Mouse (Mus musculus) CH12.LX (cell line): ENCODE measurements at regions not wholly inside any gene's neighbourhood (a gene's known extent, or its start where the extent isn't known, plus 50 kb on each side); places are given as distances from the start of the nearest gene placed in this dataset.

Experiments
- DNase-seq: peaks from one replicate; pipeline ENCODE4 v3.0.0-alpha.2; 2013; ENCODE audit errors: extremely low read depth
- H3K27ac ChIP-seq: 2 replicates; pipeline ENCODE4 v1.5.1; 2012; ENCODE audit warnings: low read depth, mild to moderate bottlenecking, control low read depth, moderate library complexity; ENCODE audit not compliant: insufficient read depth
- H3K27me3 ChIP-seq: replicated peaks from 2 replicates; pipeline ENCODE3; 2012; ENCODE audit warnings: inconsistent platforms
- H3K36me3 ChIP-seq, 2 experiments: replicated peaks in 1 of 2; 2 replicates each; pipeline versions ENCODE3 to v1.6.1; 2012; ENCODE audit warnings: inconsistent platforms in 1 of 2, low read length in 1 of 2, mild to moderate bottlenecking in 1 of 2, mixed read lengths in 1 of 2, moderate library complexity in 1 of 2; ENCODE audit not compliant: control insufficient read depth in 1 of 2, insufficient read depth in 1 of 2
- H3K4me1 ChIP-seq, 2 experiments: 2 replicates each; pipeline ENCODE4 v1.6.1; 2012; ENCODE audit warnings: inconsistent platforms in 1 of 2, moderate library complexity in 1 of 2; ENCODE audit not compliant: insufficient read depth in 2 of 2, control insufficient read depth in 1 of 2
- H3K4me2 ChIP-seq: 2 replicates; pipeline ENCODE4 v1.6.1; 2012; ENCODE audit warnings: low read depth, mild to moderate bottlenecking, control low read depth; ENCODE audit not compliant: poor library complexity, insufficient read depth, severe bottlenecking
- H3K4me3 ChIP-seq, 3 experiments: fragments of 150-350 bp in 1 of 3; sonication (generic) in 1 of 3; replicated peaks in 1 of 3; 2 replicates each; pipeline versions ENCODE3 to v1.5.1; 2011 to 2012; ENCODE audit warnings: low read depth in 2 of 3, low read length in 2 of 3, mild to moderate bottlenecking in 2 of 3, moderate library complexity in 2 of 3, control low read depth in 1 of 3, improper control_type of control experiment in 1 of 3, inconsistent platforms in 1 of 3, mixed read lengths in 1 of 3; ENCODE audit not compliant: poor library complexity in 1 of 3
- H3K79me2 ChIP-seq: replicated peaks from 2 replicates; pipeline ENCODE4 v1.6.1; 2012; ENCODE audit warnings: mild to moderate bottlenecking, moderate library complexity; ENCODE audit not compliant: control insufficient read depth, poor library complexity, insufficient read depth, severe bottlenecking; ENCODE audit errors: extremely low read depth
- H3K9ac ChIP-seq: 2 replicates; pipeline ENCODE4 v1.6.1; 2012; ENCODE audit warnings: low read depth, mild to moderate bottlenecking, control low read depth, moderate library complexity; ENCODE audit not compliant: insufficient read depth
- H3K9me3 ChIP-seq: replicated peaks from 2 replicates; pipeline ENCODE3; 2012; ENCODE audit warnings: low read length, inconsistent platforms, mixed read lengths
- BHLHE40 ChIP-seq: IDR thresholded peaks from 2 replicates; pipeline ENCODE4 v1.6.1; 2011; ENCODE audit warnings: mild to moderate bottlenecking, low read depth, low read length, improper control_type of control experiment
- CHD2 ChIP-seq: IDR thresholded peaks from 2 replicates; pipeline ENCODE4 v1.6.1; 2011; ENCODE audit warnings: low read length, improper control_type of control experiment
- CTCF ChIP-seq, 2 experiments: IDR thresholded peaks in 1 of 2; conservative IDR thresholded peaks in 1 of 2; 2 replicates each; pipeline ENCODE4 v1.5.1; 2011 to 2012; ENCODE audit warnings: low read depth in 2 of 2, low read length in 2 of 2, improper control_type of control experiment in 1 of 2, inconsistent platforms in 1 of 2, mild to moderate bottlenecking in 1 of 2, moderate library complexity in 1 of 2
- E2F4 ChIP-seq: IDR thresholded peaks from 2 replicates; pipeline ENCODE4 v1.6.1; 2011; ENCODE audit warnings: low read depth, low read length, improper control_type of control experiment; ENCODE audit not compliant: insufficient replicate concordance
- EP300 ChIP-seq: IDR thresholded peaks from 2 replicates; pipeline ENCODE4 v1.6.1; 2011; ENCODE audit warnings: low read length, improper control_type of control experiment
- GABPA ChIP-seq: IDR thresholded peaks from 2 replicates; pipeline ENCODE4 v1.6.1; 2012; ENCODE audit warnings: low read depth, low read length, improper control_type of control experiment, inconsistent platforms; ENCODE audit not compliant: insufficient replicate concordance
- HCFC1 ChIP-seq: IDR thresholded peaks from 2 replicates; pipeline ENCODE4 v1.6.1; 2012; ENCODE audit warnings: low read depth, mild to moderate bottlenecking, inconsistent platforms, low read length, improper control_type of control experiment
- IRF4 ChIP-seq: IDR thresholded peaks from 2 replicates; pipeline ENCODE4 v1.6.1; 2014; ENCODE audit warnings: low read depth, mild to moderate bottlenecking, inconsistent platforms, low read length, improper control_type of control experiment
- MAZ ChIP-seq: IDR thresholded peaks from 2 replicates; pipeline ENCODE4 v1.6.1; 2012; ENCODE audit warnings: low read depth, mild to moderate bottlenecking, inconsistent platforms, low read length, improper control_type of control experiment, moderate library complexity
- MEF2A ChIP-seq: IDR thresholded peaks from 2 replicates; pipeline ENCODE4 v1.6.1; 2014; ENCODE audit warnings: low read depth, mild to moderate bottlenecking, inconsistent platforms, low read length, improper control_type of control experiment, borderline replicate concordance
- MYC ChIP-seq: IDR thresholded peaks from 2 replicates; pipeline ENCODE4 v1.6.1; 2011; ENCODE audit warnings: low read depth, mild to moderate bottlenecking, improper control_type of control experiment, low read length
- NELFE ChIP-seq: IDR thresholded peaks from 2 replicates; pipeline ENCODE4 v1.6.1; 2011; ENCODE audit warnings: low read depth, low read length, improper control_type of control experiment
- POLR2A ChIP-seq: IDR thresholded peaks from 2 replicates; pipeline ENCODE4 v1.6.1; 2011; ENCODE audit warnings: low read depth, mild to moderate bottlenecking, improper control_type of control experiment, low read length
- RAD21 ChIP-seq: IDR thresholded peaks from 2 replicates; pipeline ENCODE4 v1.6.1; 2011; ENCODE audit warnings: low read depth, mild to moderate bottlenecking, low read length, improper control_type of control experiment, moderate library complexity
- TBP ChIP-seq: conservative IDR thresholded peaks from 2 replicates; pipeline ENCODE4 v1.6.1; 2011; ENCODE audit warnings: low read depth, low read length, improper control_type of control experiment
- TCF12 ChIP-seq: IDR thresholded peaks from 2 replicates; pipeline ENCODE4 v1.6.1; 2014; ENCODE audit warnings: low read depth, mild to moderate bottlenecking, inconsistent platforms, low read length, improper control_type of control experiment
- ZC3H11A ChIP-seq: IDR thresholded peaks from 2 replicates; pipeline ENCODE4 v1.6.1; 2012; ENCODE audit warnings: low read depth, mild to moderate bottlenecking, inconsistent platforms, low read length, improper control_type of control experiment
- ZMIZ1 ChIP-seq: IDR thresholded peaks from 2 replicates; pipeline ENCODE4 v1.6.1; 2012; ENCODE audit warnings: low read depth, mild to moderate bottlenecking, inconsistent platforms, low read length, improper control_type of control experiment
- ZNF384 ChIP-seq: IDR thresholded peaks from 2 replicates; pipeline ENCODE4 v1.6.1; 2012; ENCODE audit warnings: low read depth, low read length, improper control_type of control experiment, inconsistent platforms
- dilution Hi-C: fragments of 300-500 bp; cut with MboI; formaldehyde crosslinking; loops from 2 replicates; pipeline ENCODE4 v1.14.3; 2020; ENCODE audit warnings: low sequenced_read_pairs; ENCODE audit not compliant: extremely low pct_unique_long_range_greater_than_20kb, extremely low pct_ligation_motif_present
- in situ Hi-C: fragments of 300-500 bp; cut with MboI; formaldehyde crosslinking; loops from 3 replicates; pipeline ENCODE4 v1.14.3; 2019; ENCODE audit warnings: low sequenced_read_pairs, low pct_ligation_motif_present, low pct_unique_long_range_greater_than_20kb, mixed read lengths

- no peaks in the 10 kb centered on the region for H3K9me3 ChIP-seq
- no peak overlapping the region for H3K9ac ChIP-seq
- H3K79me2 ChIP-seq = no peaks in the 10 kb centered on the region
- no peaks in the 10 kb centered on the region for H3K36me3 ChIP-seq
- in situ Hi-C loops = no loop called here
- no peak overlapping the region for H3K27ac ChIP-seq
- H3K4me1 ChIP-seq = no peaks in the 10 kb centered on the region
- H3K27me3 ChIP-seq = peaks cover 3% of the 10 kb centered on the region
- no peak overlapping the region for H3K4me2 ChIP-seq
- no peak overlapping the region for H3K4me3 ChIP-seq
- TF ChIP-seq HCFC1 (no peak), IRF4 (no peak), EP300 (no peak), E2F4 (no peak), BHLHE40 (no peak), RAD21 (no peak), CHD2 (no peak), TBP (no peak), POLR2A (no peak), ZMIZ1 (no peak), NELFE (no peak), MAZ (no peak), MEF2A (no peak), TCF12 (no peak), CTCF (conservative IDR thresholded peaks at IDR 0.05 in 1 of 2, IDR thresholded peaks at IDR 0.05 in 1 of 2; ENCODE audit: low read depth in 2 of 2, low read length in 2 of 2) (no peak), GABPA (no peak), ZC3H11A (no peak), ZNF384 (no peak), MYC (no peak)
- DNase-seq = no peak
- dilution Hi-C loops = no loop called here
These were observed 136.1 kb downstream of the Ercc6l2 start for GRCm38 (mm10) chr13:63951136-63951535.
